Mouse (Mus musculus) midbrain, postnatal 0 days (tissue): Measurements from ENCODE around the gene Zfp771. TPM values are rescaled to one million over a fixed set of nuclear protein-coding genes. Genes with fewer than 3 reads are reported as not detected.

Source experiments
- ATAC-seq: fragments of 200-750 bp; cut with Nextera tagmentation; 2 replicates; pipeline ENCODE4 v1.8.0; 2017; ENCODE audit warnings: moderate number of reproducible peaks, mild to moderate bottlenecking, moderate TSS enrichment, moderate library complexity; ENCODE audit not compliant: low FRiP score
- DNase-seq: peaks from one replicate; pipeline ENCODE4 v3.0.0-alpha.2; 2015; ENCODE audit warnings: low spot score
- H3K27ac ChIP-seq: fragments of 300-500 bp; sonication (generic); 2 replicates; pipeline ENCODE4 v1.5.1; 2014; ENCODE audit warnings: low read depth, mild to moderate bottlenecking, low read length, mixed read lengths
- H3K27me3 ChIP-seq: fragments of 300-500 bp; sonication (generic); 2 replicates; pipeline ENCODE4 v1.6.1; 2014; ENCODE audit warnings: low read length, control low read depth, mixed read lengths; ENCODE audit not compliant: insufficient read depth
- H3K36me3 ChIP-seq: fragments of 300-500 bp; sonication (generic); 2 replicates; pipeline ENCODE4 v1.6.1; 2014; ENCODE audit warnings: low read length, control low read depth, mixed read lengths; ENCODE audit not compliant: insufficient read depth
- H3K4me1 ChIP-seq: fragments of 300-500 bp; sonication (generic); 2 replicates; pipeline ENCODE4 v1.6.1; 2014; ENCODE audit warnings: mild to moderate bottlenecking, control low read depth, antibody characterized with exemption, low read length, mixed read lengths; ENCODE audit not compliant: insufficient read depth
- H3K4me2 ChIP-seq: fragments of 300-500 bp; sonication (generic); 2 replicates; pipeline ENCODE4 v1.6.1; 2014; ENCODE audit warnings: low read depth, mild to moderate bottlenecking, low read length, mixed read lengths; ENCODE audit not compliant: poor library complexity, severe bottlenecking
- H3K4me3 ChIP-seq: fragments of 300-500 bp; sonication (generic); 2 replicates; pipeline ENCODE4 v1.5.1; 2014; ENCODE audit warnings: low read depth, mild to moderate bottlenecking, low read length, moderate library complexity
- H3K9ac ChIP-seq: fragments of 300-500 bp; sonication (generic); replicated peaks from 2 replicates; pipeline ENCODE4 v1.6.1; 2014; ENCODE audit warnings: mild to moderate bottlenecking, low read length, moderate library complexity, mixed read lengths; ENCODE audit not compliant: poor library complexity, severe bottlenecking
- H3K9me3 ChIP-seq: fragments of 300-500 bp; sonication (generic); 2 replicates; pipeline ENCODE4 v1.6.1; 2016; ENCODE audit warnings: low read length, control low read depth
- CTCF ChIP-seq: IDR thresholded peaks from 2 replicates; pipeline ENCODE4 v1.5.1; 2016; ENCODE audit warnings: antibody characterized with exemption, mild to moderate bottlenecking
- WGBS: fragments of 180-500 bp; shearing (Covaris S2); extraction: QIAGEN DNeasy Blood & Tissue Kit; methylation state at CpG from one replicate; pipeline ENCODE4 v1.1.7; 2014; 5-methylcytosine and 5-hydroxymethylcytosine counted together
- polyA plus RNA-seq: library from polyadenylated mRNA; unstranded; fragments of >200 nt; fragmentation: Nextera tagmentation; extraction: Ambion mirVana; gene quantifications from 2 replicates; pipeline ENCODE4 v1.2.1, GENCODE M21; 2015
- total RNA-seq: library from RNA; depleted of rRNA; stranded (reverse); fragments of >200 nt; gene quantifications from 2 replicates; pipeline ENCODE4 v1.2.3, GENCODE M21; 2014; rRNA removed

The Zfp771 gene
- total and polyA plus RNA-seq, 2 experiments from 2014 or later = 80.2 to 94.5 TPM

GRCm38 (mm10) chr7:127289306-127289705, 45.2 kb downstream of the Zfp771 start:
- Histone ChIP-seq H3K4me3 (no peak overlapping the region), H3K27me3 (no peaks in the 10 kb centered on the region), H3K4me1 (no peaks in the 10 kb centered on the region), H3K27ac (no peak overlapping the region), H3K9ac (no peak overlapping the region), H3K4me2 (no peak overlapping the region), H3K36me3 (no peaks in the 10 kb centered on the region), H3K9me3 (no peaks in the 10 kb centered on the region)
- WGBS = 88% methylated on average over 2 of the region's 2 CpGs
- DNase-seq (no peak), ATAC-seq (no peak)
- no peak for TF ChIP-seq CTCF

- Histone ChIP-seq H3K27ac (no peak overlapping the region), H3K4me1 (no peaks in the 10 kb centered on the region), H3K36me3 (no peaks in the 10 kb centered on the region), H3K9ac (no peak overlapping the region), H3K4me2 (no peak overlapping the region), H3K27me3 (no peaks in the 10 kb centered on the region), H3K9me3 (no peaks in the 10 kb centered on the region), H3K4me3 (no peak overlapping the region)
- whole genome bisulfite sequencing = 50% methylated on average over 8 of the region's 8 CpGs
- no peak for TF ChIP-seq CTCF
- no peak for ATAC-seq
- no peak for DNase-seq
These were observed 46.1 kb downstream of the Zfp771 start for GRCm38 (mm10) chr7:127290142-127290541.

GRCm38 (mm10) chr7:127296098-127296497, 52.0 kb downstream of the Zfp771 start, which contains the start of gene Itgal:
Itgal (plus strand) TSS chr7:127296260.
- Histone ChIP-seq H3K36me3 (no peaks in the 10 kb centered on the region), H3K9ac (no peak within 1 kb of the TSS), H3K9me3 (no peaks in the 10 kb centered on the region), H3K4me1 (no peaks in the 10 kb centered on the region), H3K4me2 (no peak within 1 kb of the TSS), H3K4me3 (no peak within 1 kb of the TSS), H3K27me3 (no peaks in the 10 kb centered on the region), H3K27ac (no peak within 1 kb of the TSS)
- DNase-seq (no peak), ATAC-seq (no peak)
- no peak for TF ChIP-seq CTCF
- WGBS = 91% methylated on average over 11 of the region's 11 CpGs

- no peak for DNase-seq
- H3K27me3 ChIP-seq = no peaks in the 10 kb centered on the region
- H3K27ac ChIP-seq = no peak overlapping the region
- no peaks in the 10 kb centered on the region for H3K4me1 ChIP-seq
- no peak for TF ChIP-seq CTCF
- H3K36me3 ChIP-seq = no peaks in the 10 kb centered on the region
- no peak overlapping the region for H3K4me3 ChIP-seq
- ATAC-seq = no peak
- 86% methylated on average over 5 of the region's 5 CpGs for WGBS
- H3K9me3 ChIP-seq = no peaks in the 10 kb centered on the region
- H3K4me2 ChIP-seq = no peak overlapping the region
- no peak overlapping the region for H3K9ac ChIP-seq
These were observed 52.9 kb downstream of the Zfp771 start for GRCm38 (mm10) chr7:127296786-127297555.

GRCm38 (mm10) chr7:127297586-127298193, 53.6 kb downstream of the Zfp771 start:
- no peaks in the 10 kb centered on the region for H3K36me3 ChIP-seq
- no peaks in the 10 kb centered on the region for H3K4me1 ChIP-seq
- DNase-seq (no peak), ATAC-seq (no peak)
- no peaks in the 10 kb centered on the region for H3K9me3 ChIP-seq
- no peaks in the 10 kb centered on the region for H3K27me3 ChIP-seq
- no peak overlapping the region for H3K4me2 ChIP-seq
- 89% methylated on average over 4 of the region's 5 CpGs for WGBS
- no peak overlapping the region for H3K4me3 ChIP-seq
- no peak overlapping the region for H3K9ac ChIP-seq
- no peak for TF ChIP-seq CTCF
- no peak overlapping the region for H3K27ac ChIP-seq

Other genes with a start within 250 kb of the Zfp771 start
- gene Mvp, start 229.7 kb upstream of the Zfp771 start, total RNA-seq = 4.2 and 7.2 TPM in 2 replicates
- 3.9 and 4.4 TPM in 2 replicates for gene Mvp, start 229.7 kb upstream of the Zfp771 start, polyA plus RNA-seq
- gene Pagr1b, start 227.8 kb upstream of the Zfp771 start, total RNA-seq = 2.4 TPM in 1 of 2 replicates, not detected in the other
- 0.66 TPM in 1 of 2 replicates, not detected in the other for gene Pagr1b, start 227.8 kb upstream of the Zfp771 start, polyA plus RNA-seq
- 5.3 TPM in 1 of 2 replicates, not detected in the other for gene Pagr1a, start 226.9 kb upstream of the Zfp771 start, total RNA-seq
- 33.1 and 41.1 TPM in 2 replicates for gene Pagr1a, start 226.9 kb upstream of the Zfp771 start, polyA plus RNA-seq
- 52.3 and 55.5 TPM in 2 replicates for gene Gm42742, start 223.2 kb upstream of the Zfp771 start, total RNA-seq
- 45.3 and 55.5 TPM in 2 replicates for gene Gm42742, start 223.2 kb upstream of the Zfp771 start, polyA plus RNA-seq
- 102 and 155 TPM in 2 replicates for gene Prrt2, start 223.1 kb upstream of the Zfp771 start, total RNA-seq
- gene Prrt2, start 223.1 kb upstream of the Zfp771 start, polyA plus RNA-seq = 109 and 124 TPM in 2 replicates
- gene Maz, start 217.2 kb upstream of the Zfp771 start, total RNA-seq = 223 and 245 TPM in 2 replicates
- gene Maz, start 217.2 kb upstream of the Zfp771 start, polyA plus RNA-seq = 68.3 and 68.6 TPM in 2 replicates
- 2.9 and 4.2 TPM in 2 replicates for gene Kif22, start 201.8 kb upstream of the Zfp771 start, total RNA-seq
- gene Kif22, start 201.8 kb upstream of the Zfp771 start, polyA plus RNA-seq = 11.3 and 11.5 TPM in 2 replicates
- 0.49 TPM in 1 of 2 replicates, not detected in the other for gene Zg16, start 156.9 kb upstream of the Zfp771 start, total RNA-seq
- not detected in 2 replicates for gene Zg16, start 156.9 kb upstream of the Zfp771 start, polyA plus RNA-seq
- 2.3 and 5.9 TPM in 2 replicates for gene AI467606, start 152.9 kb upstream of the Zfp771 start, total RNA-seq
- gene AI467606, start 152.9 kb upstream of the Zfp771 start, polyA plus RNA-seq = 1.4 and 1.9 TPM in 2 replicates
- gene Qprt, start 122.0 kb upstream of the Zfp771 start, total RNA-seq = 1.9 TPM in 2 replicates
- gene Qprt, start 122.0 kb upstream of the Zfp771 start, polyA plus RNA-seq = 1.7 and 1.8 TPM in 2 replicates
- gene Spn, start 106.5 kb upstream of the Zfp771 start, total RNA-seq = 0.16 TPM in 1 of 2 replicates, not detected in the other
- gene Spn, start 106.5 kb upstream of the Zfp771 start, polyA plus RNA-seq = not detected in 2 replicates
- gene Cd2bp2, start 48.2 kb upstream of the Zfp771 start, total RNA-seq = 85.7 and 103 TPM in 2 replicates
- gene Cd2bp2, start 48.2 kb upstream of the Zfp771 start, polyA plus RNA-seq = 62.6 and 64.8 TPM in 2 replicates
- gene Tbc1d10b, start 35.8 kb upstream of the Zfp771 start, total RNA-seq = 70.2 and 72.3 TPM in 2 replicates
- 24.5 and 28.7 TPM in 2 replicates for gene Tbc1d10b, start 35.8 kb upstream of the Zfp771 start, polyA plus RNA-seq
- gene Mylpf, start 35.4 kb upstream of the Zfp771 start, total RNA-seq = 0.90 and 1.4 TPM in 2 replicates
- gene Mylpf, start 35.4 kb upstream of the Zfp771 start, polyA plus RNA-seq = 1.5 and 2.2 TPM in 2 replicates
- 37.4 and 39.6 TPM in 2 replicates for gene Zfp553, start 11.2 kb upstream of the Zfp771 start, total RNA-seq
- 32.3 TPM in 2 replicates for gene Zfp553, start 11.2 kb upstream of the Zfp771 start, polyA plus RNA-seq
- gene Sept1, start 11.1 kb upstream of the Zfp771 start, total RNA-seq = 0.22 and 3.7 TPM in 2 replicates
- 4.2 and 5.3 TPM in 2 replicates for gene Sept1, start 11.1 kb upstream of the Zfp771 start, polyA plus RNA-seq
- 75.0 and 92.2 TPM in 2 replicates for gene Dctpp1, start 16.4 kb downstream of the Zfp771 start, total RNA-seq
- 120 and 132 TPM in 2 replicates for gene Dctpp1, start 16.4 kb downstream of the Zfp771 start, polyA plus RNA-seq
- 70.0 and 79.3 TPM in 2 replicates for gene Sephs2, start 29.8 kb downstream of the Zfp771 start, total RNA-seq
- gene Sephs2, start 29.8 kb downstream of the Zfp771 start, polyA plus RNA-seq = 95.1 and 95.2 TPM in 2 replicates
- gene Itgal, start 52.0 kb downstream of the Zfp771 start, total RNA-seq = 0.49 and 0.61 TPM in 2 replicates
- gene Itgal, start 52.0 kb downstream of the Zfp771 start, polyA plus RNA-seq = 0.22 TPM in 2 replicates
- gene Zfp768, start 101.3 kb downstream of the Zfp771 start, total RNA-seq = 47.2 and 56.3 TPM in 2 replicates
- 12.7 and 14.9 TPM in 2 replicates for gene Zfp768, start 101.3 kb downstream of the Zfp771 start, polyA plus RNA-seq
- 8.3 and 8.6 TPM in 2 replicates for gene Zfp747, start 131.8 kb downstream of the Zfp771 start, total RNA-seq
- gene Zfp747, start 131.8 kb downstream of the Zfp771 start, polyA plus RNA-seq = 4.0 and 5.8 TPM in 2 replicates
- 4.0 and 4.1 TPM in 2 replicates for gene 9130019O22Rik, start 142.9 kb downstream of the Zfp771 start, total RNA-seq
- 1.4 and 2.0 TPM in 2 replicates for gene 9130019O22Rik, start 142.9 kb downstream of the Zfp771 start, polyA plus RNA-seq
- gene E430018J23Rik, start 149.4 kb downstream of the Zfp771 start, total RNA-seq = 8.5 and 9.1 TPM in 2 replicates
- 1.4 and 1.9 TPM in 2 replicates for gene E430018J23Rik, start 149.4 kb downstream of the Zfp771 start, polyA plus RNA-seq
- 4.7 and 6.7 TPM in 2 replicates for gene Zfp764, start 162.5 kb downstream of the Zfp771 start, total RNA-seq
- 2.7 and 3.6 TPM in 2 replicates for gene Zfp764, start 162.5 kb downstream of the Zfp771 start, polyA plus RNA-seq
- 21.1 and 33.1 TPM in 2 replicates for gene Zfp688, start 177.8 kb downstream of the Zfp771 start, total RNA-seq
- gene Zfp688, start 177.8 kb downstream of the Zfp771 start, polyA plus RNA-seq = 34.3 and 36.0 TPM in 2 replicates
- gene Zfp689, start 204.9 kb downstream of the Zfp771 start, total RNA-seq = 7.7 and 11.0 TPM in 2 replicates
- gene Zfp689, start 204.9 kb downstream of the Zfp771 start, polyA plus RNA-seq = 7.3 and 8.0 TPM in 2 replicates
- 36.2 and 38.7 TPM in 2 replicates for gene Prr14, start 215.3 kb downstream of the Zfp771 start, total RNA-seq
- 28.2 and 28.3 TPM in 2 replicates for gene Prr14, start 215.3 kb downstream of the Zfp771 start, polyA plus RNA-seq
- gene Fbrs, start 234.9 kb downstream of the Zfp771 start, total RNA-seq = 41.0 and 44.8 TPM in 2 replicates
- gene Fbrs, start 234.9 kb downstream of the Zfp771 start, polyA plus RNA-seq = 9.6 and 11.8 TPM in 2 replicates